Mouse (Mus musculus): ENCODE measurements at regions not wholly inside any gene's neighbourhood (a gene's known extent, or its start where the extent isn't known, plus 50 kb on each side); places are given as distances from the start of the nearest gene placed in this dataset.
A peak's percentile ranks its signal among the peaks of the same experiment; 100 is the strongest.

DNA sequence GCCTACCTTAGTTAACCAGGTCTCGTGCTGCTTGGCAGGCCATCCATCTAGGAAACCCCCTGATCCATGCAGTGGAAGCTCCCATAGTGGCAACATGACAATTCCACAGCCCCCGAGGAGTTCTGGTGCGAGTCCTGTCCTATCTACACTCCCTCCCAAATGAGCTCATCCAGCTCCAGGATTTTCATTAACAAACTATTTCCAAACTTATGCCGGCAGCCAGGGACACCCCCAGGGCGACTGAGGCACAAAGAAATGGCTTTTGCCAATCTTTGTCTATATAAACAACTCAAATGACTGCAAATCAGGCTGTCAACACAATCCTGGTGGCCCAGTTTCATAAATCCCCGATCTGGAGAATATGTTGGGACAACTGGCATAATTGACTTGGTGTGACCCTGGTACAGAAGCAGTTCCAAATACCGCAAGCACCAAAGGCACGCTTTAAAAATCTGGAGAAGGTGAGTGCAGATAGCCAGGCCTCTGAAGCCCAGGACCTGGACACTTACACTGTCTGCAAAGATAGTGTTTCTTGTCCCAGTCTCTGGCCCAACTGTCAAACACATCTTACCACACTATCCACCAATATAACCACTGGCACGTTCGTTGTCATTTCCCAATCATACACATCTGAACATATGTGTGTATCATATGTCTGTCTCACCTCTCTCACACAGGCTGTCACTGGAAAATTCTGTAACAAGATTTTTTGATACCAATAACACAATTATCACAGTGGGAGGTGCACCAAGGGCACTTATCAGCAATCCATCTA lies 179.9 kb downstream of the Atp6ap1l start:
- Histone ChIP-seq H3K4me2 (ENCODE audit: low read length) (no peak overlapping the region), H3K36me3 (ENCODE audit: control insufficient read depth, insufficient read depth, low read length) (no peaks in the 10 kb centered on the region), H3K27ac (replicated peaks; ENCODE audit: low read depth, low read length) (no peak overlapping the region), H3K9ac (replicated peaks; ENCODE audit: low read length) (no peak overlapping the region), H3K4me1 (ENCODE audit: control insufficient read depth, insufficient read depth, low read length) (no peaks in the 10 kb centered on the region), H3K27me3 (ENCODE audit: control insufficient read depth, insufficient read depth, low read length) (no peaks in the 10 kb centered on the region), H3K9me3 (ENCODE audit: control insufficient read depth, low read length) (no peaks in the 10 kb centered on the region), H3K4me3 (replicated peaks; ENCODE audit: low read depth, low read length) (no peak overlapping the region)
- DNase-seq (no peak), ATAC-seq (ENCODE audit: low FRiP score, low TSS enrichment) (no peak; the same call in 1 of the 2 replicates)
- 88% methylated on average over 10 of the region's 10 CpGs for WGBS

GRCm38 (mm10) chr13:90724598-90724997 lies 180.6 kb downstream of the Atp6ap1l start:
- Histone ChIP-seq H3K36me3 (ENCODE audit: control insufficient read depth, insufficient read depth, low read length) (no peaks in the 10 kb centered on the region), H3K4me3 (replicated peaks; ENCODE audit: low read depth, low read length) (no peak overlapping the region), H3K9ac (replicated peaks; ENCODE audit: low read length) (no peak overlapping the region), H3K4me1 (ENCODE audit: control insufficient read depth, insufficient read depth, low read length) (no peaks in the 10 kb centered on the region), H3K9me3 (ENCODE audit: control insufficient read depth, low read length) (no peaks in the 10 kb centered on the region), H3K27me3 (ENCODE audit: control insufficient read depth, insufficient read depth, low read length) (no peaks in the 10 kb centered on the region), H3K27ac (replicated peaks; ENCODE audit: low read depth, low read length) (no peak overlapping the region), H3K4me2 (ENCODE audit: low read length) (no peak overlapping the region)
- DNase-seq = no peak
- WGBS = 95% methylated on average over 3 of the region's 3 CpGs
- no peak for ATAC-seq (ENCODE audit: low FRiP score, low TSS enrichment)

DNA sequence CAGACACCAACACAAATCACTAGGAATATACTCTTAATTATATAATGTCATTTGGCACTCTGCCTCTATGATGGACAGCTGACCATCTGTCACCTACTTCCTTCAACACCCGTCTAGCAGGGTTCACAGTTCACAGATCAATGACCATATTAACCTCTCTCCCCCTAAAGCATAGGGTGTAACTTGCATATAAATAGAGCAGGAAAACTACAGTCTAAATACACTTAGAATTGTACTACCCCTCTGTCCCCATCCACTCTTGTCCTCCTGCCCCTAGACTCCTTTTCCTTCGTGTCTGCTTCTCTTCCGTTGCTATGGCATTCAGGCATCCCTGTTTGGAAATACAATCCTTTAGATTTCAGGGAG lies 181.6 kb downstream of the Atp6ap1l start:
- Histone ChIP-seq H3K27me3 (ENCODE audit: control insufficient read depth, insufficient read depth, low read length) (no peaks in the 10 kb centered on the region), H3K9me3 (ENCODE audit: control insufficient read depth, low read length) (no peaks in the 10 kb centered on the region), H3K4me2 (ENCODE audit: low read length) (no peak overlapping the region), H3K4me1 (ENCODE audit: control insufficient read depth, insufficient read depth, low read length) (no peaks in the 10 kb centered on the region), H3K36me3 (ENCODE audit: control insufficient read depth, insufficient read depth, low read length) (no peaks in the 10 kb centered on the region), H3K4me3 (replicated peaks; ENCODE audit: low read depth, low read length) (no peak overlapping the region), H3K27ac (replicated peaks; ENCODE audit: low read depth, low read length) (no peak overlapping the region), H3K9ac (replicated peaks; ENCODE audit: low read length) (no peak overlapping the region)
- DNase-seq (no peak), ATAC-seq (ENCODE audit: low FRiP score, low TSS enrichment) (no peak)
- WGBS = 43% methylated on average over 3 of the region's 3 CpGs

DNA sequence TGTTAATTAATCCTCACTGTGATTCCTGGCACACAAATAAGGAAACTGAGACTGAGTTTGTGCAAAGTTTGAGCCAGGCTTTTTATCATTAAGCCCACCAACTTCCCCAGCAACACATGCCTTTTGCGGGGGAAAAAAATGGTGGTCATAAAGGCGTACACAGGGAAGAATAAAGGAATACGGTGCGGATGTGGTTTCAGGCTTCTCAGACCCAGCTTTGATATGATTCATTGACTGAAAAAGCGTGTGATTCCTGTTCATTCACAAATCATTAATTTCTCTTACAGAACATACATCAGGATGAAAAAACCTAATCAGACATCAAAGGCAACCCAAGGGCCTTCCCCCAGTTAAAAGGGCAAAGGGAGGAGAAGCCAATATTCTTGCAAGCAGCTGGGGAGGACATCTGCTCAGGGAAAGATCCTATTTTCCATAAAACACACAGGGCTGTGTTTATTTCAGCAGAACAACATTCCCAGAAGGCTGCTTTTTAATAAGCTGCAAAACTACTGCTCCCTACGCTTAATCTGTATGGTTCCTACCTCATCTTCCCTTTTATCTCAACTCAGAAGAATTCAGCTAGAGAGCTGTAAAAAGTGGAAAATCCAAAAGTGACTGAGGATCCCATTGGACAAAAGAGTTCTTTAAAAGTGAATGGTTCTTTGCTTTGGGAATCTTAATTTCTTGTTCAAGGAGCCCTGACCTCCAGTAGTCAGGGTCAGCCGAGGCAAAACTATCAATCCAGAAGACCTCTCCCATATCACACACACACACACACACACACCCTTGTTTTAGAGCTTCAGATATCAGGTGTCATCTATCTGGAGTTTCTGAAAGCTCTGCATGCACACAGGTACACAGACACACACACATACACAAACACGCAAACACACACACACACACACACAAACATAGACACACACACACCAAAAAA lies 182.3 kb downstream of the Atp6ap1l start:
- Histone ChIP-seq H3K4me3 (replicated peaks; ENCODE audit: low read depth, low read length) (no peak overlapping the region), H3K36me3 (ENCODE audit: control insufficient read depth, insufficient read depth, low read length) (no peaks in the 10 kb centered on the region), H3K27ac (replicated peaks; ENCODE audit: low read depth, low read length) (no peak overlapping the region), H3K4me2 (ENCODE audit: low read length) (no peak overlapping the region), H3K9me3 (ENCODE audit: control insufficient read depth, low read length) (no peaks in the 10 kb centered on the region), H3K4me1 (ENCODE audit: control insufficient read depth, insufficient read depth, low read length) (no peaks in the 10 kb centered on the region), H3K9ac (replicated peaks; ENCODE audit: low read length) (no peak overlapping the region), H3K27me3 (ENCODE audit: control insufficient read depth, insufficient read depth, low read length) (no peaks in the 10 kb centered on the region)
- 77% methylated on average over 8 of the region's 8 CpGs for WGBS
- ATAC-seq (ENCODE audit: low FRiP score, low TSS enrichment) (no peak), DNase-seq (peak; percentile 15)

- no peaks in the 10 kb centered on the region for H3K4me1 ChIP-seq (ENCODE audit: control insufficient read depth, insufficient read depth, low read length)
- H3K9me3 ChIP-seq (ENCODE audit: control insufficient read depth, low read length) = no peaks in the 10 kb centered on the region
- no peaks in the 10 kb centered on the region for H3K27me3 ChIP-seq (ENCODE audit: control insufficient read depth, insufficient read depth, low read length)
- no peak overlapping the region for H3K4me3 ChIP-seq (replicated peaks; ENCODE audit: low read depth, low read length)
- H3K27ac ChIP-seq (replicated peaks; ENCODE audit: low read depth, low read length) = no peak overlapping the region
- no peaks in the 10 kb centered on the region for H3K36me3 ChIP-seq (ENCODE audit: control insufficient read depth, insufficient read depth, low read length)
- ATAC-seq (ENCODE audit: low FRiP score, low TSS enrichment) = no peak
- H3K9ac ChIP-seq (replicated peaks; ENCODE audit: low read length) = no peak overlapping the region
- WGBS = 89% methylated on average over 2 of the region's 2 CpGs
- DNase-seq = no peak
- no peak overlapping the region for H3K4me2 ChIP-seq (ENCODE audit: low read length)
Measured at GRCm38 (mm10) chr13:90684324-90684723, 220.8 kb downstream of the Atp6ap1l start.

DNA sequence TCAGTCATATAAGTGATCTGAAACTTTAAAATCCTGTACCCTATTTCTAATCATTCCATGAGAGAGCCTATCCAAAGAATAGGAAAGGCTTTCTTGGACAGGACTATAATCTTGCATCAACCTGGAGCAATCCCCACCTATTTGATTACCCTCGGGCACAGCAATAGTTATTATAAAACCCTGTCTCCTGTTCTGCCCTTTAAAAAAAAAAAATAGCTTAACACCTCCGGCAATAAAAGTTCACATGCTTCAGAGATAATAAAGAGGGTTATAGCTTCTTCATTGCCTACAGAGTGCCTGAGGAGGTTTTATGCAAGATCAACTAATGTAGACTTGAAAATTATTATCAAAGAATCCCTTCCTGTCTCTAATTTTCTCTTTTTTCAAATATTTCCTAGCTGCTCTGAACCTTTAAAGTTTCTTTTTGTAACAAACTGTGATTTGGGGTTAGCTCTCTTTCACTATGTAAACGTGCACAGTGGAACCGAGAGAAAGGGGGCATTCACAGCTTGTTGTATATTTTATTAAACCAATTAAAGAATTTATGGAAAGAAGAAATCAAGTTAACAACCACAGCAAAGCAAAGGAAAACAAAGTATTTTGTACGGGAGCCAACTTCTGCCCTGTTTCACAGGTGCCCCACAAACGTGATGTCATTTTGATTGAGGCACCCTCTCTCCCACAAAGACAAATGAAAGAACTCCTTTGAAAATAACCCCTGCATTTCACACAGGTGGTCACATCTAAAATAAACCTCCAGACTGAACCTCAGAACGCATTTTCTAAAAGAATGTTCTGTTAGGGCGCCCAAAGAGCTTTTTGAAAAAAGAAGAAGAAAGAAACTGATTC lies 225.8 kb downstream of the Atp6ap1l start:
- no peak for DNase-seq
- no peaks in the 10 kb centered on the region for H3K27me3 ChIP-seq (ENCODE audit: control insufficient read depth, insufficient read depth, low read length)
- WGBS = 76% methylated on average over 8 of the region's 8 CpGs
- no peaks in the 10 kb centered on the region for H3K9me3 ChIP-seq (ENCODE audit: control insufficient read depth, low read length)
- H3K36me3 ChIP-seq (ENCODE audit: control insufficient read depth, insufficient read depth, low read length) = no peaks in the 10 kb centered on the region
- no peaks in the 10 kb centered on the region for H3K4me1 ChIP-seq (ENCODE audit: control insufficient read depth, insufficient read depth, low read length)
- no peak overlapping the region for H3K4me3 ChIP-seq (replicated peaks; ENCODE audit: low read depth, low read length)
- H3K27ac ChIP-seq (replicated peaks; ENCODE audit: low read depth, low read length) = no peak overlapping the region
- no peak overlapping the region for H3K9ac ChIP-seq (replicated peaks; ENCODE audit: low read length)
- no peak overlapping the region for H3K4me2 ChIP-seq (ENCODE audit: low read length)
- no peak for ATAC-seq (ENCODE audit: low FRiP score, low TSS enrichment)

DNA sequence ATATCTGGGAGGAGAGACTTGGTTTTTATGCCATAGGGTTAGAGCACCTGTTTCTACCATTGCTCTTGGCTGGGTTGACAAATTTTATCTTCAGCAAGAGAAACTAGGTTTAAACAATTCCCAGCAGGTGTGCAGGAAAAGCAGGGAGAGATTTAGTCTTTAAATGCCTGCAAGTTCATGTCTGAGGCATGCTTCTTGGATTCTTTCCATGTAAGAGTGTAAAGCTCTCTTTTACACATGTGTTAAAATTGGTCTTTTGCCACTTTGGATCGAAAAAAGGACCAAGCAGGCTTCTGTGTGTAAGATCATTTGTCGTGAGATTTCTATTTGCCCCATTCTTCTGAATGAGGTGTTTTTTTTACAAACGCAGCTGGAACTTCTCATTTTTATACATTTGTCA lies 231.3 kb downstream of the Atp6ap1l start:
- no peak overlapping the region for H3K27ac ChIP-seq (replicated peaks; ENCODE audit: low read depth, low read length)
- no peaks in the 10 kb centered on the region for H3K9me3 ChIP-seq (ENCODE audit: control insufficient read depth, low read length)
- H3K9ac ChIP-seq (replicated peaks; ENCODE audit: low read length) = no peak overlapping the region
- no peaks in the 10 kb centered on the region for H3K4me1 ChIP-seq (ENCODE audit: control insufficient read depth, insufficient read depth, low read length)
- no peaks in the 10 kb centered on the region for H3K36me3 ChIP-seq (ENCODE audit: control insufficient read depth, insufficient read depth, low read length)
- H3K27me3 ChIP-seq (ENCODE audit: control insufficient read depth, insufficient read depth, low read length) = no peaks in the 10 kb centered on the region
- no peak for ATAC-seq (ENCODE audit: low FRiP score, low TSS enrichment)
- no peak overlapping the region for H3K4me2 ChIP-seq (ENCODE audit: low read length)
- 90% methylated on average over 3 of the region's 3 CpGs for WGBS
- no peak overlapping the region for H3K4me3 ChIP-seq (replicated peaks; ENCODE audit: low read depth, low read length)
- DNase-seq = no peak

- no peaks in the 10 kb centered on the region for H3K9me3 ChIP-seq (ENCODE audit: control insufficient read depth, low read length)
- H3K4me3 ChIP-seq (replicated peaks; ENCODE audit: low read depth, low read length) = no peak overlapping the region
- DNase-seq (no peak), ATAC-seq (ENCODE audit: low FRiP score, low TSS enrichment) (no peak)
- no peak overlapping the region for H3K9ac ChIP-seq (replicated peaks; ENCODE audit: low read length)
- 92% methylated on average over 1 of the region's 1 CpGs for WGBS
- H3K4me1 ChIP-seq (ENCODE audit: control insufficient read depth, insufficient read depth, low read length) = no peaks in the 10 kb centered on the region
- H3K27me3 ChIP-seq (ENCODE audit: control insufficient read depth, insufficient read depth, low read length) = no peaks in the 10 kb centered on the region
- H3K4me2 ChIP-seq (ENCODE audit: low read length) = no peak overlapping the region
- no peaks in the 10 kb centered on the region for H3K36me3 ChIP-seq (ENCODE audit: control insufficient read depth, insufficient read depth, low read length)
- no peak overlapping the region for H3K27ac ChIP-seq (replicated peaks; ENCODE audit: low read depth, low read length)
Measured at GRCm38 (mm10) chr13:90673079-90673478, 232.1 kb downstream of the Atp6ap1l start.
